Mouse (Mus musculus): ENCODE results near the gene T2.
"Not testable (repeated sequence)": the region's sequence is repeated elsewhere in the genome, so short reads cannot be mapped to it uniquely, and the experiment has no call there.

T2 gene

GRCm38 (mm10) chr17:8355692-8356091 lies at the start of gene T2:
Gene T2 (plus strand): TSS chr17:8355992.
- DNase-seq, result no peak

- peak; percentile 96 to 99 for DNase-seq
These were observed 44.8 kb upstream of the T2 start, which contains the start of gene Sft2d1 for GRCm38 (mm10) chr17:8310838-8311614. Gene Sft2d1 (plus strand): TSS chr17:8311102.

- no peak for DNase-seq
These were observed 44.0 kb upstream of the T2 start for GRCm38 (mm10) chr17:8311751-8312150.

GRCm38 (mm10) chr17:8313976-8314375 lies 41.8 kb upstream of the T2 start:
- DNase-seq, result no peak

GRCm38 (mm10) chr17:8316251-8316650 lies 39.5 kb upstream of the T2 start:
- DNase-seq, result no peak

- not testable (repeated sequence) for DNase-seq
These were observed 28.9 kb upstream of the T2 start for GRCm38 (mm10) chr17:8326877-8327276.

- DNase-seq, result no peak
These were observed 27.1 kb upstream of the T2 start for GRCm38 (mm10) chr17:8328511-8329174.

GRCm38 (mm10) chr17:8330602-8331001 lies 25.2 kb upstream of the T2 start:
- no peak for DNase-seq

GRCm38 (mm10) chr17:8337159-8337558 lies 18.6 kb upstream of the T2 start, which contains the start of gene Prr18:
Gene Prr18 (plus strand): TSS chr17:8337459.
- not testable (repeated sequence) for DNase-seq

- peak in 1 of 2 experiments; percentile 18 for DNase-seq
These were observed 16.0 kb upstream of the T2 start for GRCm38 (mm10) chr17:8339666-8340374.

GRCm38 (mm10) chr17:8340407-8341359 lies 15.1 kb upstream of the T2 start:
- peak; percentile 31 to 59 for DNase-seq

- DNase-seq, result no peak
These were observed 14.3 kb upstream of the T2 start for GRCm38 (mm10) chr17:8341360-8341963.

- no peak for DNase-seq
These were observed 13.1 kb upstream of the T2 start for GRCm38 (mm10) chr17:8342706-8343105.

GRCm38 (mm10) chr17:8343416-8343815 lies 12.4 kb upstream of the T2 start:
- peak in 1 of 2 experiments; percentile 13 for DNase-seq

GRCm38 (mm10) chr17:8347765-8348285 lies 8.0 kb upstream of the T2 start:
- no peak for DNase-seq

GRCm38 (mm10) chr17:8348941-8349340 lies 6.9 kb upstream of the T2 start:
- DNase-seq, result no peak

GRCm38 (mm10) chr17:8351088-8351487 lies 4.7 kb upstream of the T2 start:
- peak in 1 of 2 experiments; percentile 21 for DNase-seq

GRCm38 (mm10) chr17:8357498-8357897 lies 1.7 kb downstream of the T2 start:
- DNase-seq, result no peak

GRCm38 (mm10) chr17:8360876-8361275 lies 5.1 kb downstream of the T2 start:
- DNase-seq, result no peak

GRCm38 (mm10) chr17:8361281-8362103 lies 5.7 kb downstream of the T2 start:
- DNase-seq, result no peak

Data from cerebellum, adult 18-20 months (tissue).